Mouse (Mus musculus) hindbrain, embryonic 14.5 days (tissue): ENCODE results near the gene Gabra3. TPM values are rescaled to one million over a fixed set of nuclear protein-coding genes. Genes with fewer than 3 reads are reported as not detected.

Experiments used
- microRNA counts: library from miRNA; unstranded; fragments of <30 nt; microRNA quantifications from one replicate; lab custom pipeline; 2016
- microRNA-seq: library from miRNA; unstranded; fragments of <30 nt; microRNA quantifications from one replicate; pipeline ENCODE4, GENCODE M21; 2016
- polyA plus RNA-seq: library from polyadenylated mRNA; unstranded; fragments of >200 nt; fragmentation: Nextera tagmentation; extraction: Ambion mirVana; gene quantifications from 2 replicates; pipeline ENCODE4 v1.2.1, GENCODE M21; 2014

The Gabra3 gene
- polyA plus RNA-seq, 1 experiment from 2014 or later = 30.2 TPM

MicroRNAs encoded within 50 kb of the gene (microRNA counts, 519-probe panel; counts per million panel counts)
- microRNA mmu-miR-105 (lab: Ali Mortazavi, UCI) (not detected), microRNA mmu-miR-767 (lab: Ali Mortazavi, UCI) (not detected)

Small RNAs within 50 kb of the gene (microRNA-seq; reads per million reads assigned to microRNA genes)
- not detected for gene Mir105
- not detected for gene Mir767

Other genes with a start within 250 kb of the Gabra3 start
- gene Gabrq, start 168.3 kb upstream of the Gabra3 start, polyA plus RNA-seq = 3.8 and 6.4 TPM in 2 replicates